28 mouse cellular contexts compared by ENCODE assay signal in the genomic region with DNA sequence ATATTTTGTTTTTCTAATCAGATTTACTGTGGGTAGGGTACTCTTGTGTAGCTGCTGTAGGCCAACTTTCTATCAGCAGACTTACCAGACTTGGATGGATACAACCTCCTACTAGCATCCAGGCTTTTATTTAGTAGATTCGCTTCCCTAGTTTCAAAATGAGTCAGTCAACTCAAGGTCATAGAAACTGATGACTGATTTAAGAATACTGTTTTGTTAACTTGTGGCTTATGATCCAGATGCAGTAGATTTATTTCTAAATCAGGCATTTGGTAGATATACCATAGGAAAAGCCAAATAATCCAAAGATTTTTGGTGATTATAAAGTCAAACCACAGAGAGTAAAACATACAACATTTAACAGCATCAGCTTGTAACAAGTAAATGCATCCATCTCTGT. TPM values are rescaled to one million over a fixed set of nuclear protein-coding genes. Genes with fewer than 3 reads are reported as not detected.
A peak's percentile ranks its signal among the peaks of the same experiment; 100 is the strongest.
DNase-seq lines count a peak whose midpoint lies in the region; ATAC-seq lines count a peak whose summit lies in the region.
"Had no signal": no experiment of that assay in that cellular context is flagged by ENCODE, and none has a peak within 500 bp of the region (broad histone marks: within the 10 kb centered on the region; RNA-seq: fewer than 3 reads in every experiment).

No protein-coding gene starts in this region.

- DNase-seq in heart, adult 11 months, result peak; percentile 28
- DNase-seq in hindbrain, embryonic 14.5 days (ENCODE audit: low spot score), result no peak
- DNase-seq in hindbrain, embryonic 11.5 days (ENCODE audit: low spot score), result no peak
- DNase-seq in midbrain, embryonic 11.5 days (ENCODE audit: low spot score, missing footprints), result no peak
- DNase-seq in neural tube, embryonic 10.5 days (ENCODE audit: extremely low spot score, low spot score), result no peak
- DNase-seq: adrenal gland, adult 2 months; adrenal gland, postnatal 14 days; B cell, adult 2 months; cerebellum, adult 11 months; cerebellum, adult 2 months; cerebellum, adult 9-11 months; cerebellum, postnatal 25 days; forebrain, postnatal 0 days; gastrocnemius, adult 2 months; gastrocnemius, postnatal 14 days; heart, adult 18-20 months; heart, postnatal 10 days; heart, postnatal 36 days had no signal

- 0 out of 2 replicates have a peak, but pooled peaks cover 4% of the 10 kb centered on the region for H3K4me1 ChIP-seq in heart, embryonic 12.5 days (replicated peaks)
- H3K4me1 ChIP-seq in hindbrain, embryonic 14.5 days (replicated peaks; ENCODE audit: control insufficient read depth, insufficient read depth, low read length), result peaks cover 19% of the 10 kb centered on the region; the same call in 1 of the 2 replicates
- no peaks in the 10 kb centered on the region for H3K4me1 ChIP-seq in hindbrain, embryonic 11.5 days (replicated peaks; ENCODE audit: control insufficient read depth, insufficient read depth, low read length)
- H3K4me1 ChIP-seq in midbrain, embryonic 13.5 days (replicated peaks), result peaks cover 35% of the 10 kb centered on the region
- H3K4me1 ChIP-seq in midbrain, embryonic 11.5 days (ENCODE audit: control insufficient read depth, insufficient read depth, low read length), result peaks cover 3% of the 10 kb centered on the region; the same call in 1 of the 2 replicates
- peaks cover 33% of the 10 kb centered on the region for H3K4me1 ChIP-seq in neural tube, embryonic 13.5 days (replicated peaks)

- H3K27ac ChIP-seq in heart, embryonic 12.5 days (ENCODE audit: poor library complexity, severe bottlenecking), result no peak overlapping the region
- no peak overlapping the region for H3K27ac ChIP-seq in hindbrain, embryonic 14.5 days
- no peak overlapping the region for H3K27ac ChIP-seq in hindbrain, embryonic 11.5 days (ENCODE audit: low read depth, low read length)
- no peak overlapping the region for H3K27ac ChIP-seq in midbrain, embryonic 13.5 days
- no peak overlapping the region for H3K27ac ChIP-seq in midbrain, embryonic 11.5 days (ENCODE audit: low read depth, low read length)
- H3K27ac ChIP-seq in neural tube, embryonic 13.5 days (replicated peaks), result no peak overlapping the region
- H3K27ac ChIP-seq: embryonic facial prominence, embryonic 12.5 days; embryonic facial prominence, embryonic 15.5 days; gastrocnemius, adult 2 months; heart, embryonic 15.5 days; hindbrain, embryonic 10.5 days had no signal

- no peak overlapping the region for H3K4me3 ChIP-seq in heart, embryonic 12.5 days
- H3K4me3 ChIP-seq in hindbrain, embryonic 14.5 days (replicated peaks; ENCODE audit: low read length), result no peak overlapping the region
- no peak overlapping the region for H3K4me3 ChIP-seq in hindbrain, embryonic 11.5 days (ENCODE audit: low read depth, low read length)
- H3K4me3 ChIP-seq in midbrain, embryonic 13.5 days (replicated peaks), result no peak overlapping the region
- H3K4me3 ChIP-seq in midbrain, embryonic 11.5 days (ENCODE audit: low read depth, low read length), result no peak overlapping the region
- H3K4me3 ChIP-seq in neural tube, embryonic 13.5 days, result no peak overlapping the region
- H3K4me3 ChIP-seq: embryonic facial prominence, embryonic 12.5 days; embryonic facial prominence, embryonic 15.5 days; gastrocnemius, adult 2 months; heart, embryonic 15.5 days; hindbrain, embryonic 10.5 days had no signal

- H3K27me3 ChIP-seq in heart, embryonic 12.5 days (replicated peaks), result no peaks in the 10 kb centered on the region
- no peaks in the 10 kb centered on the region for H3K27me3 ChIP-seq in hindbrain, embryonic 14.5 days (ENCODE audit: control insufficient read depth, insufficient read depth, low read length)
- H3K27me3 ChIP-seq in hindbrain, embryonic 11.5 days (ENCODE audit: control insufficient read depth, insufficient read depth, low read length), result no peaks in the 10 kb centered on the region
- H3K27me3 ChIP-seq in midbrain, embryonic 13.5 days, result no peaks in the 10 kb centered on the region
- no peaks in the 10 kb centered on the region for H3K27me3 ChIP-seq in midbrain, embryonic 11.5 days (ENCODE audit: control insufficient read depth, insufficient read depth, low read length)
- no peaks in the 10 kb centered on the region for H3K27me3 ChIP-seq in neural tube, embryonic 13.5 days
- H3K27me3 ChIP-seq: embryonic facial prominence, embryonic 12.5 days; embryonic facial prominence, embryonic 15.5 days; heart, embryonic 15.5 days had no signal

- no peak overlapping the region for H3K9ac ChIP-seq in heart, embryonic 12.5 days
- no peak overlapping the region for H3K9ac ChIP-seq in hindbrain, embryonic 14.5 days
- H3K9ac ChIP-seq in hindbrain, embryonic 11.5 days (ENCODE audit: low read depth, low read length), result no peak overlapping the region
- H3K9ac ChIP-seq in midbrain, embryonic 13.5 days (replicated peaks), result no peak overlapping the region
- H3K9ac ChIP-seq in midbrain, embryonic 11.5 days (ENCODE audit: low read length), result no peak overlapping the region
- H3K9ac ChIP-seq in neural tube, embryonic 13.5 days, result no peak overlapping the region
- H3K9ac ChIP-seq: embryonic facial prominence, embryonic 12.5 days; embryonic facial prominence, embryonic 15.5 days; forebrain, postnatal 0 days; heart, embryonic 15.5 days had no signal

- no peak overlapping the region for H3K4me2 ChIP-seq in heart, embryonic 12.5 days
- H3K4me2 ChIP-seq in hindbrain, embryonic 14.5 days (replicated peaks), result 0 out of 2 replicates have a peak overlapping the region, but pooled peaks have one; percentile 32
- no peak overlapping the region for H3K4me2 ChIP-seq in hindbrain, embryonic 11.5 days (replicated peaks; ENCODE audit: low read depth, low read length)
- peak overlapping the region; percentile 29; the same call in 1 of the 2 replicates for H3K4me2 ChIP-seq in midbrain, embryonic 13.5 days (replicated peaks)
- no peak overlapping the region for H3K4me2 ChIP-seq in midbrain, embryonic 11.5 days
- peak overlapping the region; percentile 18; the same call in 1 of the 2 replicates for H3K4me2 ChIP-seq in neural tube, embryonic 13.5 days
- H3K4me2 ChIP-seq: embryonic facial prominence, embryonic 12.5 days; embryonic facial prominence, embryonic 15.5 days; heart, embryonic 15.5 days had no signal

- WGBS in heart, embryonic 12.5 days, result 94% methylated on average over 1 of the region's 1 CpGs
- 100% methylated on average over 1 of the region's 1 CpGs for WGBS in hindbrain, embryonic 14.5 days
- WGBS in hindbrain, embryonic 11.5 days, result 90% methylated on average over 1 of the region's 1 CpGs
- 92% methylated on average over 1 of the region's 1 CpGs for WGBS in midbrain, embryonic 13.5 days
- WGBS in midbrain, embryonic 11.5 days, result 89% methylated on average over 1 of the region's 1 CpGs
- 95% methylated on average over 1 of the region's 1 CpGs for WGBS in neural tube, embryonic 13.5 days

- H3K9me3 ChIP-seq in heart, embryonic 12.5 days (replicated peaks), result no peaks in the 10 kb centered on the region
- H3K9me3 ChIP-seq in hindbrain, embryonic 14.5 days (ENCODE audit: control insufficient read depth, low read length), result no peaks in the 10 kb centered on the region
- H3K9me3 ChIP-seq in hindbrain, embryonic 11.5 days (ENCODE audit: control insufficient read depth, low read length), result no peaks in the 10 kb centered on the region
- no peaks in the 10 kb centered on the region for H3K9me3 ChIP-seq in midbrain, embryonic 13.5 days
- no peaks in the 10 kb centered on the region for H3K9me3 ChIP-seq in midbrain, embryonic 11.5 days (ENCODE audit: control insufficient read depth, low read length)
- H3K9me3 ChIP-seq in neural tube, embryonic 13.5 days, result no peaks in the 10 kb centered on the region
- H3K9me3 ChIP-seq: embryonic facial prominence, embryonic 12.5 days; embryonic facial prominence, embryonic 15.5 days; heart, embryonic 15.5 days; hindbrain, embryonic 10.5 days had no signal

- no peaks in the 10 kb centered on the region for H3K36me3 ChIP-seq in heart, embryonic 12.5 days
- H3K36me3 ChIP-seq in hindbrain, embryonic 14.5 days (replicated peaks; ENCODE audit: control insufficient read depth, insufficient read depth), result no peaks in the 10 kb centered on the region
- H3K36me3 ChIP-seq in hindbrain, embryonic 11.5 days (ENCODE audit: control insufficient read depth, insufficient read depth, low read length), result no peaks in the 10 kb centered on the region
- no peaks in the 10 kb centered on the region for H3K36me3 ChIP-seq in midbrain, embryonic 13.5 days
- H3K36me3 ChIP-seq in midbrain, embryonic 11.5 days (ENCODE audit: control insufficient read depth, insufficient read depth, low read length), result no peaks in the 10 kb centered on the region
- H3K36me3 ChIP-seq in neural tube, embryonic 13.5 days, result no peaks in the 10 kb centered on the region
- H3K36me3 ChIP-seq: embryonic facial prominence, embryonic 12.5 days; embryonic facial prominence, embryonic 15.5 days; heart, embryonic 15.5 days; hindbrain, embryonic 10.5 days had no signal

- no peak for ATAC-seq in heart, embryonic 12.5 days (ENCODE audit: insufficient number of reproducible peaks, low FRiP score)
- no peak for ATAC-seq in hindbrain, embryonic 14.5 days (ENCODE audit: low FRiP score)
- ATAC-seq in hindbrain, embryonic 11.5 days (ENCODE audit: low FRiP score), result no peak
- ATAC-seq in midbrain, embryonic 13.5 days, result no peak
- ATAC-seq in midbrain, embryonic 11.5 days (ENCODE audit: low FRiP score), result no peak
- ATAC-seq in neural tube, embryonic 13.5 days (ENCODE audit: low read depth), result no peak
- ATAC-seq: forebrain, embryonic 14.5 days; forebrain, postnatal 0 days; hindbrain, embryonic 16.5 days; inflammation-experienced regulatory T-cells, adult 6 months had no signal

RNA-seq across cellular contexts. Expression of a gene that starts 3.5 kb away (rescaled TPM):
- polyA plus RNA-seq in heart, embryonic 12.5 days (2016; fragmentation: Nextera tagmentation; extraction: Ambion mirVana), result 1.9 and 3.2 TPM in 2 replicates
- polyA plus RNA-seq in hindbrain, embryonic 14.5 days (2014; fragmentation: Nextera tagmentation; extraction: Ambion mirVana), result 29.0 and 29.1 TPM in 2 replicates
- polyA plus RNA-seq in hindbrain, embryonic 11.5 days (2014; fragmentation: Nextera tagmentation; extraction: Ambion mirVana), result 9.1 and 14.9 TPM in 2 replicates
- polyA plus RNA-seq in midbrain, embryonic 13.5 days (2015; fragmentation: Nextera tagmentation; extraction: Ambion mirVana), result 21.3 and 22.9 TPM in 2 replicates
- 8.0 and 9.3 TPM in 2 replicates for polyA plus RNA-seq in midbrain, embryonic 11.5 days (2014; fragmentation: Nextera tagmentation; extraction: Ambion mirVana)
- 19.7 and 20.5 TPM in 2 replicates for polyA plus RNA-seq in neural tube, embryonic 13.5 days (2015; fragmentation: Nextera tagmentation; extraction: Ambion mirVana)

RNA-seq across cellular contexts. Expression of a gene that starts 54.3 kb away (rescaled TPM):
- polyA plus RNA-seq in heart, embryonic 12.5 days (2016; fragmentation: Nextera tagmentation; extraction: Ambion mirVana), result 8.0 and 10.0 TPM in 2 replicates
- polyA plus RNA-seq in hindbrain, embryonic 14.5 days (2014; fragmentation: Nextera tagmentation; extraction: Ambion mirVana), result 0.30 and 0.50 TPM in 2 replicates
- polyA plus RNA-seq in hindbrain, embryonic 11.5 days (2014; fragmentation: Nextera tagmentation; extraction: Ambion mirVana), result 3.4 and 3.9 TPM in 2 replicates
- 1.2 and 1.7 TPM in 2 replicates for polyA plus RNA-seq in midbrain, embryonic 13.5 days (2015; fragmentation: Nextera tagmentation; extraction: Ambion mirVana)
- polyA plus RNA-seq in midbrain, embryonic 11.5 days (2014; fragmentation: Nextera tagmentation; extraction: Ambion mirVana), result 1.1 and 3.0 TPM in 2 replicates
- polyA plus RNA-seq in neural tube, embryonic 13.5 days (2015; fragmentation: Nextera tagmentation; extraction: Ambion mirVana), result 0.39 and 1.7 TPM in 2 replicates
- polyA plus RNA-seq: cerebellum, adult 2 months; forebrain, postnatal 0 days; inflammation-experienced regulatory T-cells, adult 6 months had no signal

RNA-seq across cellular contexts. Expression of a gene that starts 54.7 kb away (rescaled TPM):
- polyA plus RNA-seq in heart, embryonic 12.5 days (2016; fragmentation: Nextera tagmentation; extraction: Ambion mirVana), result 13.8 and 15.4 TPM in 2 replicates
- polyA plus RNA-seq in hindbrain, embryonic 14.5 days (2014; fragmentation: Nextera tagmentation; extraction: Ambion mirVana), result 10.5 and 12.6 TPM in 2 replicates
- 7.4 and 9.6 TPM in 2 replicates for polyA plus RNA-seq in hindbrain, embryonic 11.5 days (2014; fragmentation: Nextera tagmentation; extraction: Ambion mirVana)
- 3.6 and 5.5 TPM in 2 replicates for polyA plus RNA-seq in midbrain, embryonic 13.5 days (2015; fragmentation: Nextera tagmentation; extraction: Ambion mirVana)
- polyA plus RNA-seq in midbrain, embryonic 11.5 days (2014; fragmentation: Nextera tagmentation; extraction: Ambion mirVana), result 5.1 and 6.1 TPM in 2 replicates
- 10.4 and 11.4 TPM in 2 replicates for polyA plus RNA-seq in neural tube, embryonic 13.5 days (2015; fragmentation: Nextera tagmentation; extraction: Ambion mirVana)

Comparison
In these comparisons a context has a peak if more than half of its experiments do, and no peak if none do; other contexts are left out.
1. H3K4me2 ChIP-seq: peak in hindbrain, embryonic 14.5 days (single experiment), midbrain, embryonic 13.5 days (single experiment) and neural tube, embryonic 13.5 days (single experiment); none in heart, embryonic 12.5 days (single experiment), hindbrain, embryonic 11.5 days (single experiment) and midbrain, embryonic 11.5 days (single experiment).